Mouse (Mus musculus) liver, embryonic 14.5 days (tissue): ENCODE measurements around the gene Heatr6.

Experiments
- CTCF ChIP-seq: IDR thresholded peaks from 2 replicates; pipeline ENCODE4 v1.5.1; 2016; ENCODE audit warnings: antibody characterized with exemption, low read depth, control low read depth
- EP300 ChIP-seq: IDR thresholded peaks from 2 replicates; pipeline ENCODE4 v1.6.1; 2016; ENCODE audit warnings: antibody characterized with exemption, low read depth

- TF ChIP-seq EP300 (no peak), CTCF (no peak)
Observed at GRCm38 (mm10) chr11:83815191-83815590, 61.7 kb downstream of the Heatr6 start.
